Mouse (Mus musculus) kidney, adult 8-10 months (tissue): ENCODE measurements at regions not wholly inside any gene's neighbourhood (a gene's known extent, or its start where the extent isn't known, plus 50 kb on each side); places are given as distances from the start of the nearest gene placed in this dataset.
"Not testable (repeated sequence)": the region's sequence is repeated elsewhere in the genome, so short reads cannot be mapped to it uniquely, and the experiment has no call there.

ENCODE experiments used
- DNase-seq, 2 experiments: peaks; one replicate each; pipeline ENCODE4 v3.0.0; 2022

DNA sequence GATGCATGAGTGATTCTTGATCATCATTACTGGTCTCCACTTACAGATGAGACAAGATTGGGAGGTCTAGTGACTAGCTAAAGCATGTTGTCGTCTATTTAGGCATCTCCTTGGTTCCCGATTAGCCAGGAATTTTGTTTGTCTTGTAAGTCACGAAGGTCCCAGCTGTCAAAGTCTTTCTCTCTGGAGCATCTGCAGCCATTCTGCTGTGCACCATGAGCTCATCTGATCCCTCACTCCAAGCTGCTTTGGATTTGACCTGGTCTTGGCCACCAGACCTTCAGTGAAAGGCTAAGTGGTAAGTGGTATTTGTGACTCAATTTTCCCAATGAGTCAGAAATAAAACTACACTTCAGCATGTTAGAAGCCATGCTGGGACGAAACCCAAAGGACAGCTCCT, 53.3 kb upstream of the Creb5 start:
- DNase-seq: no peak

DNA sequence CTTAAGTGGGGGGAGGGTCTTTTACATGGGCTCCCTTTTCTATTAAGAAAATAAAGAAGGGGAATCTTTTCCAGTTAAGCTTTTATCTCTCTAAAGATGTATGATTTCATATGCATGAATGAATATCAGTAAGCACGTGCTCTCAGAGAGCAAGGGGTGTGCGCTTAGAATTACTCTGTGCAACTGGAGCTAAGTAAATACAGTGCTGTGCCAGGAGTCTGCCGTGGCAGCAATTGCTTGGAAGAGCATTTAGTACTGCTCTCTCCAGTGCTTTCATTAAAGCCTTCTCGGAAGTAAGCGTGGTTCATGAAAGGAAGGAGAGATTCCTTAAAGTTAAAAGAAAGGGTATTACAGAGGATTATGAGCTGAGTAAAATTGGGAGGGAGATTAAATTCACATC, 54.5 kb upstream of the Creb5 start:
- DNase-seq: no peak

DNA sequence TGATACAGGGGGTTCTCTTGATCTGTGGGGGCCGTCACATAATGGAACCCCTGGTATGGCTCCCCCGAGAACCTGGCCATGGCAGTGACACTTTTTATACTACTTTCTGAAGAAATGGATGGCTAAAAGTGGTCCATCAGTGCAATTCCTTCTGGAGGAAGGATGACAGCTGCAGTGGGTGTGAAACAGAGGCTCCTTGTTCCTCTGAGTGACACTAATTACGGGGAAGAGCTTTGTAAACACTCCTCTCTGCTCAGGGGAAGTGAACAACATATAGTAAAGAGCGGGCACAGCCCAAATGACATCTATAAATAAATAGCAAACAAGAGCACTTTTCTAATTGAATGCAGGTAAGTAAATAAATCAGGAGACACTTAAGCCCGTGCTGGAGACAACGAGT, 57.7 kb upstream of the Creb5 start:
- DNase-seq: no peak

DNA sequence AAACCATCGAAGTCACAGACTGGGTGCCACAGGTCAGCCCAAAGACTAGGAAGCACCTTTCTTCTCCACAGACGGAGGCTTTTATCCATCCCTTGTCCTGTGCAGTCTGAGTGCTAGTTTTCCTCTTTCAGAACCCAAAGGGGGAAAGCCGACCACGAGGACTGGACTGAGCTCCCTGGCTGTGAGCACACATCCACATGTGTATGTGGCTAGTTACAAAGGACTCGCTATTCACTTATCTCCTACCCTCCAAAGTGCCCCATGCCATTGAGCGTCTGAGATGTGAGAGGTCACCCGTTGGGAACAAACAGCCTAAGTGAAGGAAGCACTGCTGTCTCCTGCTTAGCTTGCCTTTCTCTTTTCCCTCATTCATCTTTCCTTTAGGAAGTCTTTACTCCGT, 65.0 kb upstream of the Creb5 start:
- DNase-seq: no peak

DNA sequence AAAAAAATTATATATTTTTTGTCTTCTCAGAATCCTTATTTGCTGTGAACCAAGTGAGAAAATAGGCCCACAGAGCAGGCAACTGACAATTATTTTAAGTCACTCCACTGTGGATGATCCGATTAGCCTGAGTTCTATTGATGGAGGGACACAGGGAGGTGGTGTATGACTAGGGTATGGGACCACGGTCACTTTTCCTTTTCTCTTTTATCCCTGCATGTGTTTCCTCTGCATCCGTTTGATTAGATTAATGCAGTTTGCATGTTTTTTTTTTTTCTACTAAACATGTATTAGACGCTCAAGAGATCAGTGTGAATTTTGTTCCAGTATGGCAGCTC, 65.4 kb upstream of the Creb5 start:
- DNase-seq: no peak

- peak in 1 of 2 experiments; percentile 4 for DNase-seq
Observed at GRCm38 (mm10) chr6:53220784-53221667, 66.0 kb upstream of the Creb5 start.

- no peak for DNase-seq
Observed at GRCm38 (mm10) chr6:53218871-53219286, 68.2 kb upstream of the Creb5 start.

DNA sequence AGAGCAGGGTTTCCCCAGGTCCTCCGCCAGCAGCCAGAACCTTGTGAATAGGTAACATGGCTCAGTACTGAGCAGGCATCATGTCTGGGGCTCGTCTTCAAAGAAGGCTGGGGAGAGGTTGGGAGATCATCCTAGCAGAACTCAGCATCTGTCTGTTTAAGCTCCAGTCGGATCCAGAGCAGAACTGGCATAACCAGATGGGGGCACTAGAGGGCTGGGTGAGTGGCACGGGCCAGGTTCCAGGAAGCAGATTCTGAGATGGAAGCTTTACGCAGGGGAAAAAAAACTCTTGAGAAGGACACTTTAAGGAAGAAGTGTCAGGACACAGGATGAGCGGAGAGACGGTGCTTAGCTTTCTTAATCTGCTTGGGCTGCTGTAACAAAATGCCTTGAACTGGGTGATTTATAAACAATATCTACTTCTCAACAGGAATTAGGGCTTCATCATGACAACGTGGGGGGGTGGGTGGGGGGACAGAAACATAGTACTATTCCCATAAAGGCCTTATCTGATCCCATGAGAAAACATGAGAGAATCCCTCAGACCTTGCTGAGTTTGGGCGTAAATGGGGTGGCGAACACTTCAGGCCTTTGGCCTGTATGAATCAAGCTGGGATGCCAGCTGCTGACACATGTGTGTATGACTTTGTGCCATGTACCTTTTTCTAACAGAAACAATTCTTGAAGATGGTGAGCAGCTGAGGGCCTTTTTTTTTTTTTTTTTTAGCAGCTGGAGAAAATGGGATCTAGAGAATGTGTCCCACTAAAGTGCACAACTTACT, 69.6 kb upstream of the Creb5 start:
- DNase-seq: peak; percentile 45 to 74

DNA sequence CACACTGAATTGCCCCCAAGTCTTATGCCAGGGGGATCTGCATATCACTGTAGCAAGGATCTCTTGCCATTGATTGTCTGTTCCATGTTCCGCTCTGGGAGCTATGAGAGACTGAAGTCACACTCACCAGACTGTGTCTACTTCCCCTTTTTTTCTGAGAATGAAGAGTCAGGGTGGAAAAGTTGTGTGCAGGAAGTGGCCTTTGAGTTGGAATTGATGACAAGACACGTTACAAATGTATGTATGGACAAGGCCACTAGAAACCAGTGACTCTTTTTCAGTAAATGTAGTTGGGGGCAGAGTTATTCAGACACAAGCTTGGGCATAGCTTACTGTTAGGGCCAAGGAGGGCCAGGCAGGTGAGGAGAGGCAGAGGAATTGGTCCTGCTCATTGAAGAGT, 70.4 kb upstream of the Creb5 start:
- DNase-seq: no peak

DNA sequence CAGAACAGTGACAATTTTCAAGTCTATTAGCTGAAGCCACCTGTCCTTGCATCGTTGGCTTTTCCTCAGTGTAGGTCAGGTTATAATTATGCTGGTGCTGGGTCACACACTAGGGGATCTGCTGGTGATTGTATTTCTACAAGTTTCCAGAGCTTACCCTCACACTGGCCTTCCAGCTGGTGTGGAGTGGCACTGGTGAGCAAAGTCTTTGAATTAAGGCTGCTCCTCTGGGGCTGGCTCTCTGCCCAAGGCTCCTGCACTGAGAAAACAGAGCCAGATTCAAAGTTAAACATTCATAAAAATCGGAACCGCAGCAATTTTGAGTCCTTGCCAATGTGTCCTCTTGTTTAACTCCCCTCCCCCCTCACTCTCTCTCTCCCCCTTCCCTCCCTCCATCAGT, 75.7 kb upstream of the Creb5 start:
- peak; percentile 87 to 89 for DNase-seq

- no peak for DNase-seq
Observed at GRCm38 (mm10) chr6:53209398-53209797, 77.7 kb upstream of the Creb5 start.

DNA sequence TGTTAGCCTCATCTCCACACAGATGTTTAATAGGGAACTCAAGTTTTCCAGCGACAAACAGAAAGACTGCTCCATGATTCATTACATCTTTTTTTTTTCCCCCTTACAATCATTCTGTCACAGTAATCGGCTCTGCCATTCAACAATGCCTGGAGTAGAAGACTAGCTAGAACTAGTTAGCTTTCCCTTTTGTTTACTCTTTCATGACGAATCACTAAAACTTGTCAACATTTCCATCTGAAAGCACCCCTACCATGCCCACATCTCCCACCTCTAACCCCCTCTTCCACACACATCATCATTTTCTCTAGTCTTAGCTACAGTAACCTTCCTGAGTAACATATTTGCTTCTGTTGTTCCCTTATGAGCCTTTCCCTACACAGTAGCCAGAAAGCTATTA, 78.6 kb upstream of the Creb5 start:
- DNase-seq: no peak

DNA sequence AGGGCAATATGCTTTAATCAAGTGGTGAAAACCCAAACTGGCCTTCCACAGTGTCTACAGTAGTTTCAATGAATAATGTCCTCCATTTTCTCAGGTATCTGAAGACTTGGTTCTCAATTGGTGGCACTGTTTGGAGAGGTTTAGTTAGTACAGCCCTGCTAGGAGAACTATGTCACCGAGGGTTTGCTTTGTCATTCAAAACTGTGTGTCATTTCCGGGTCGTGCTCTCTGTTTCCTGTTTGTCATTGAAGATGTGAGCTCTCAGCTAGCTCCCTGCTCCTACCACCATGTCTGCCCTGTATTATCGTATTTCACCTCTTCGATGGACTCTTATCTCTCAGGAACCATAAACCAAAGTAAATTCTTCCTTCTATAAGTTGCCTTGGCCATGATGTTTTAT, 79.3 kb upstream of the Creb5 start:
- no peak for DNase-seq

DNA sequence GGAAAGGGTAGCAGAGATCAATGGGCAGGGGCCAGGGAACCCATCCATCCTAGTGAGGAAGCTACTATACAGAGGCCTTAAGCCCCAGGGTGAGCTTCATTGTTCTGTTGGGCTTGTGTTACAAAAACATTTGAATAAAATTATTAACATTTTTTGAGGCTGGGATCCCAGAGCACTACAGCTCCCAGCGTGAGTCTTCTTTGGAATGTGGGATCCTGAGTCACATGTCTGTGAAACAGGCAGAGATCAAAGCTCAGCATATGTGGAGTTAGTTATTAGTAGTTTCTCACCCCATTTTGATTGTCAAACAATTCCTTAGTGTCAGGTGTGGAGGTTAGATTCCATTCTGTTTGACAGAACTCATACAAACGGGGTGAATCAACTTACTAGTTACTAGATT, 79.7 kb upstream of the Creb5 start:
- peak; percentile 7 to 15 for DNase-seq

DNA sequence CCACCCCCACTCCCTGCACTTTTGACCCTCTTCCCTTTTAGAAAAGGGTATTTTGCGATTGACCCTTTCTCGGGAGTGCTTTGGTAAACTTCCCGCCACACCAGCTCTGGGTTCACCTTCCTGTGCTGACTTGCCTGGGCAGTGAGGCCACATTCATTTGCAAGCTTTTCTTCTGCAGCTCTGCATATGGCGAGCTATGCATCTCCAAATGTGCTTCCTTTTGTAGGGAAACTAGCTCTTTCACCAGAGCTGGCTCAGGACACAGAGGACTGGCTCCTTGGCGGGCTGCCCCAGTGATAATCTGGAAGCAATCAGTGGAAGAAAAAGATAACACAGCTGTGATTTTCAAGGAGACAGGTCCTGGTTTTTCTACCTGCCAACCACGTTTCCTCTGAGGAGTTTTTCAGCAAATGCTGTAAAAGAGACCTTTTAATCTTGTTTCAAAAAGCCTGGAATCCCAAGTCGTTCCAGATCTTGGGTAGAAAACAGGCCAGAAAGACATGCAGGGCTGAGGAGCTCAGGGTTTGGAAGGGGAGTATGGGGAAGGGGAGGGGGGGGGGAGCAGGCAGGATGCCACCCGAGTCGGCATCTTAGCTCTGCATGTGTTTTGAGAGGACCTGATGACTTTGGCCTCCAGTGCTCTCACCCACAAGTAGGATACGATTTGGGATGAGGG, 85.7 kb upstream of the Creb5 start:
- no peak for DNase-seq

DNA sequence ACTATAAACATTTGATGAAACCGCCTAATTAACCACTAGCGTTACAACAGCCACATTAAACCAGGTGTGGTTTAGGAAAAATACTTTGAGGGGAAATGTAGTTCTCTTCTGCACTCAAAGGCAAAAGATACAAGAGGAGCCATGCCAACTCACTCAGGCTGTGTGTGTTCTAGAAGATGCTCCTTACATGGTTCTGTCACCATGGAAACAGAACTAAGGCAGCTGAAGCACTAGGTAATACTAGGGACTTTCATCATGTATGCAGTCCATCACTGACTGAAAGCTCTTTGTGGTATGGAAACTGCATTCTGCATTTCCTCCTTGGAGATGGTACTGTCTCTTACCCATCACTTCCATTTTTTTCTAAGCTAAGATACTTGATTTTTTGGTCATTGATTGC, 87.6 kb upstream of the Creb5 start:
- DNase-seq: no peak

DNA sequence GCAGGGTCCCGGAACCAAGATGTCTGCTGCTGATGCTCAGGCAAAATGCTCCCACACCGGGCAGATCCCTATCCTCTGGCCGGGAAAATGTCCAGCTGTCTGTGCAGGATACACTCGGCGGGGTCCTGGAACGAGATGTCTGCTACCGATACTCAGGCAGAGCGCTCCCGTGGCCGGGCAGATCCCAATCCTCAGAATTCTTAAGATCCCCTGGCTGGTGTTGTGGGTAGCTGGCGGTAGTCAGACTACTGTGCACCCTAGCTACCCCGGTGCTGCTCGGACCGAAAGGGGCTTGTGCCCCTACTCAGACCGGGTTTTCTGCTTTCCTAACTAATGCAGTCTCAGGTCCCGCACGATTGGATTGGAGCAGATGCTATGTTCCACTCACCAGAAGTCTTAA, 104.9 kb upstream of the Creb5 start:
- not testable (repeated sequence) for DNase-seq

GRCm38 (mm10) chr6:53164423-53164841, 96.0 kb upstream of the Jazf1 start:
- peak in 1 of 2 experiments; percentile 24 for DNase-seq

- no peak for DNase-seq
Observed at GRCm38 (mm10) chr6:53163091-53163490, 94.7 kb upstream of the Jazf1 start.

DNA sequence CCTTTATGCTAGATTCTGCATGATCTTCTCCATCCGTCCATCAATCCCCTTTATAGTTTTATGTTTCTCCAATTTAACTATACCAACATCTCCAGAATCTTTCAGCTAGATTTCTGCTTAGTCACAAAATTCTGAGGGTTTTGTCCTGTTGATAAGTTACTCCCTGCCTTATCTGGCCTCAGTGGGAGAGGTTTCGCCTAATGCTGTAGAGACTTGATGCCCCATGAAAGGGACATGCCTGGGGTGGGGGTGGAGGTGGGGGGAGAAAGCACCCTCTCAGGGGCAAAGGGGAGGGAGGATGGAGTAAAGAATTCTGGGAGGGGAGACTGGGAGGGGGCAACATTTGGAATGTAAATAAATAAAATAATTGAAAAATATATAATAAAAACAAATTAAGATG, 93.2 kb upstream of the Jazf1 start:
- no peak for DNase-seq

DNA sequence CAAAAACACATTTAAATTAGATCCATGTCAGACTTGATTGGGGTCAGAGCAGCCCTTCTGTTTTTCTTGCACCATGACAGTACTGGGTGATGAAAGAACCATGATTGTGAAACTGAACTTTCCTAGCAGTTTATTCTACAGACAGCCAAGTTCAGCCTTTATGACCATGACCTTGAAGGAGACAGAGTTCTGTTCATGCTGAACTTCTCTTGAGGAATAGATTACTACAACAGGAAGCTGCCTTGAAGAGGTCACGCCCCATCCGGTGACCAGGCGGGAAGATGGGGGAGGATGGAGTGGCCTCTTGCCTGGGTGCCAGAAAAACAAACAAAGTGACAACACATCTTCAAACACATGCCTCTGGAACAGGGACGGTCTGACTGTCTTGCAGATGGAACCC, 86.2 kb upstream of the Jazf1 start:
- DNase-seq: peak in 1 of 2 experiments; percentile 9

DNA sequence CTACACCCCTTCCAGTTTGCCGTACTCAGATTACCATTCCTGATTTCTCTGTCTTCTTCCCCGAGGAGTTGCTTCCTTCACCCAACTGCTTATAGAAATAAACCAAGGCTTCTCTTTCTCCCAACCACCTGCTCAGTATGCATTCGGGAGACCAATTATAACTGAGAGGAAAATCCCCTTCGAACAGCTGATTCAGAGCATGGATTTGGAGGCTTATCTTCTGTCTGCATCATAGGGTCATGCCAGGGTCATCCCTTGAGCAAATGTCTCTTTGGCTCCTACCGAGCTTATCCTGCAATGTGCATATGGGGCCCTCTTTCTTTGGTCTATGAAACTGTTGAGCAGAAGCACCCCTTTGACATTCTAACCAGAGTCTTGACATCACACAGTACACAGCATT, 79.0 kb upstream of the Jazf1 start:
- DNase-seq: no peak

GRCm38 (mm10) chr6:53143846-53144584, 75.6 kb upstream of the Jazf1 start:
- peak in 1 of 2 experiments; percentile 32 for DNase-seq
